Mouse (Mus musculus): ENCODE results near the gene Olfr1386.
"Not testable (repeated sequence)": the region's sequence is repeated elsewhere in the genome, so short reads cannot be mapped to it uniquely, and the experiment has no call there.

Olfr1386 gene

DNA sequence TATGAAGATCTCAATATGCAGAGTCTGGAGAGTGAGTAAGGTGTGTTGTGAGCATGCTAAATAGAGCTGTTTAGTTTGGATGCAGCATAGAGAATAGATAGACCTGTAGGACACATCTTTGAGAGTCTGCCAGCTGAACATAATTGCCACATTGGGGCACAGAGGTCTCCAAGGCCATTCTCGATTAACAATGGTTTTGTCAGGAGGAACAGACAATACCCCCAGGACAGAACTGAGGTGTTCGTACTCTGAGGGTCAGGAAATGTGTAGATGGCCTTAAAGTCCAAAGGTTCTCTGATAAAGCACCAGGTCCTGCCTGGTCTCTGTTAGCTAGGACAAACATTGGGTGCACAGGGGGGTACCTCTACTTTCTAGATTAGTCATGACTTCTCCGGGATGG lies at the start of gene Olfr1386:
TSS of gene Olfr1386 (plus strand) at position 301 of the 400 bp plus-strand sequence.
- DNase-seq (ENCODE audit: low read depth), result not testable (repeated sequence)

DNA sequence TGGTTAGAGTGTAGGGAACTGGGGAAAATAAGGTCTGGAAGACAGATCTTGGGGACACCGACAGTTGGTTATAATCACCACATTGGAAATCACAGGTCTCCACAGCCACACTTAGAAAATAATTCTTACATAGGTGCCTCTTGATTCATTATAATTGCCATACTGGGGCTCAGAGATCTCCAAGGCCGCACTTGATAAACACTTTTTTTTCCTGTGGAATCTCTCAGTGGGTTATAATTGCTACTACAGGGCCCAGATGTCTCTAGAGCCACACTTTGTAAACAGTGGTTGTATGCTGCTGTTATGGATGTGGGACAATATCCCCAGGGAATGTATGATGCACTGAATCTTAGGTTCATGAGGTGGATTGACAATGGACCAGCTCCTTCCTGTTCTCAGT lies 42.1 kb upstream of the Olfr1386 start, which contains the start of gene Olfr1389:
TSS of gene Olfr1389 (plus strand) at position 301 of the 400 bp plus-strand sequence.
- no peak for DNase-seq (ENCODE audit: low read depth)

DNA sequence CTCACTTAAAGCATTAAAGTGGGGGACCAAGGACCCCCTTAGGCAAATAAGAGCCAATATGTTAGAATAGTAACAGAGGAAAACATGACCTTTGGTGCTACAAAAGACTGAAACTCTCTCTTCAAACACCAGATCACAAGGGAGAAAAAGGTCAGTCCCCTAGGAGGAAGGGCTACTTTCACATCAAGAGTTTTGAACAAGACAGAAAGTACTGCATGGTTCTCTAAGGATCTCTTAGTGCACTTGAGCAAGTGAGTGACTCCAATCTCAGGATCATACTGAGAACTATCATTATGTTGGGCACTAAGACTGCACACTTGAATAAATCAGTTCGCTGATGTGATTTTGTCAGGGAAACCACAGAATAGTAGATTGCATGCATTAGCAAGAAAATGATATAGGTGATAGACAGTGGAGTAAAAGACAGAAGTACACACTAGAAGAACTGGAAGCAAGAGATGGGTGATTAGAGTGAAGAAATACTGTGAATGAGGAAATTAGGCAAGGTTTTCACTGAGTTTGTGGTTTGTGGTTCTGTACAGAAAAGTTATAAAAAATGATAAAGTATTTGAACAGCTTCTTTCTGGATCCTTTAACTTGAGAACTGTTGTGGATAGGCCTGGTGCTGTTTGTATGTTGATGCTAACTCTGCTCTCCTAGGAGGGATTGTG lies 39.5 kb upstream of the Olfr1386 start:
- peak; percentile 53 for DNase-seq (ENCODE audit: low read depth)

DNA sequence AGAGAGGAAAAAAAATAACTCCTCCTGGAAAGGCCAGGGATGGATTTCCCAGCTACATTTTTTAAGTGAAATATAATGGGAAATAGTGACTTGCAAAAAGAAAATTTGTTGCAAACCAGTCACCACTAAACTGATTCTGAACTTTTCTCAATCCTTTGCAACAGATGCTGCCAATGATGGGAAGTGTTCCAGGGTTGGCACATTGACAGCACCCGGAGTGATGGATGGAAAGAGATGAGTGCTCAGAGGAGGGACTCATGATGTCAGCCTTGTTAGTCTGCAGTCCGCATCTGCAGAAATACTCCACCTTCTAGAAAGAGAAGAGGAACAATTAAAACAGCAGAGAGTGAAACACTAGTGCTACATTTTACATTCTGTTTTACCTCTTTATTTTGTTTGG lies 35.2 kb upstream of the Olfr1386 start:
- no peak for DNase-seq (ENCODE audit: low read depth)

DNA sequence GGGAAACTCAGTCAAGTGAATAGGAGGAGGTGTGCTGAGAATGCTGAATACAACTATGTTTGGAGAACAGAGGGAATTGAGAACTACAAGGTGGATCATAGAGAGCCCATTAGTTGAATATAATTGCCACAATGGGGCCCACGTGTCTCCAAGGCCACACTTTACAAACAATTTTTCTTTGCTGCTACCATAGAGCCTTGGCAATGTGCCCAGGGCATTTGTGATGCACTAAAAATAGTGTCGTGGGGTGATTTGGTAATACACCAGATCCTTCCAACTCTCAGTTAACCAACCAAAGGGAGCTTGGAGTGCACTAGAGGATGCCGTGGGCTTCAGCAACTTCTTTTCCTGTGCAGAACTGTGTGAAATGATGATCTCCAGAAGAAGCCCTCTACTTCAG lies 28.4 kb upstream of the Olfr1386 start, which contains the start of gene Olfr1388:
TSS of gene Olfr1388 (plus strand) at position 214 of the 400 bp plus-strand sequence.
- peak; percentile 3 for DNase-seq (ENCODE audit: low read depth)

DNA sequence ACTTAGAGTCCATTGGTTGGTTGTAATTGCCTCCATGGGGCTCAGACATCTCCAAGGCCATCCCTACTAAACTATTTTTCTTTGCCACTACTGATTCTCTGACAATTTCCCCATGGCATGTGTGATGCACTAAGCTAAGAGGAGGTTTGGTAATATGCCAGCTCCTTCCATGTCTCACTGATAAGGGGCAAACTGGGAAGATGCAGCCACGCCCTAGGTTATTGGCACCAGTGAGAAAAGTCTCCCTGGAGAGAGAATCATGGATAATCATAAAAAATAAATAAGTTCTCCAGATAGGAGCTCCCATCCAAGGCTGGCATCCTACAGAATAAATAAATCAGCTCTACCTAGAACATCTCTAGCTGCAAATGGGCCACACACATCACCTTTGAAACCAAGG lies 9.8 kb upstream of the Olfr1386 start, which contains the start of gene Olfr1387:
TSS of gene Olfr1387 (plus strand) at position 301 of the 400 bp plus-strand sequence.
- no peak for DNase-seq (ENCODE audit: low read depth)

DNA sequence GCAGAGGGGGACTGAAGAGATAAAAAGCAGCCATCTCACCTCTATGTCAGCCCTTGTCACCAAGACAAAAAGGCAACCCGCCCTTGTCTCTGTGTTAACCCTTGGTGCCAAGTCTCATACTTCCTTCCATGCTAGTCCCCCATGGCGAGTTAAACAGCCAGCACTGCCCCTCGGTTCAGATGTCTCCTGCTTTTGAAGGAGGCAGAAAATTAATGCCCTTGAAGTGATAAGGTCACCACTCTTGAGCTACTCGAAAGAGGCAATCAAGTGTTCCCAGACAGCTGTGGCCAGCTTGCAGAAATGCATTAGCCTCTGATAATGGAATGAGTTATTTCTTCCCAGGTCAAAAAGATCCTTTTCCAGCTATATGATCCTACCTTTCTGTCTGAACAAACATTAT lies 21.1 kb downstream of the Olfr1386 start:
- no peak for DNase-seq (ENCODE audit: low read depth)

DNA sequence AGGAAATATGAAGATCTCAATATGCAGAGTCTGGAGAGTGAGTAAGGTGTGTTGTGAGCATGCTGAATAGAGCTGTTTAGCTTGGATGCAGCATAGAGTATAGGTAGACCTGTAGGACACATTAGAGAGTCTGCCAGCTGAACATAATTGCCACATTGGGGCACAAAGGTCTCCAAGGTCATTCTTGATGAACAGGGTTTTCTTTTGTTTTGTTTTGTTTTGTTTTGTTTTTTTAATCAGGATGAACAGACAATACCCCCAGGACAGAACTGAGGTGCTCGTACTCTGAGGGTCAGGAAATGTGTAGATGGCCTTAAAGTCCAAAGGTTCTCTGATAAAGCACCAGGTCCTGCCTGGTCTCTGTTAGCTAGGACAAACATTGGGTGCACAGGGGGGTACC lies 23.9 kb downstream of the Olfr1386 start, which contains the start of gene Olfr1385:
TSS of gene Olfr1385 (plus strand) at position 301 of the 400 bp plus-strand sequence.
- not testable (repeated sequence) for DNase-seq (ENCODE audit: low read depth)

DNA sequence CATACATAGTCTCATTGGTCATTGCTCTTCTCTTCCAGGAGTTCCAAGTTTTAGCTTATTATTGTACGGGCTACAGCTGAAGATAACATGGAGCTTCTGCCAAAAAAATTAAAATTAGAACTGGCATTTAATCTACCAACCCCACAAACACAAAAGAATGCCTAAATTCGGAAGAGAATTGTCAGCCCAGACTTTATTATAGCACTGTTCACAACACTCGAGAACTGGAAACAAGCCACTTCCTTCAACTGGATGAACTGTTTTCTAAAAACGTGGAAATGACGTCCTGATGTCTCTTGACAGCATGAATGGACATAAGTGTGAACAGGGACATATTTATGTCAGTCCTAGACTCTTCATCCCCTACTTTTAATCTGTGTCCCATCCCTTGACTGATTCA lies 53.2 kb downstream of the Olfr1386 start:
- no peak for DNase-seq (ENCODE audit: low read depth)

DNA sequence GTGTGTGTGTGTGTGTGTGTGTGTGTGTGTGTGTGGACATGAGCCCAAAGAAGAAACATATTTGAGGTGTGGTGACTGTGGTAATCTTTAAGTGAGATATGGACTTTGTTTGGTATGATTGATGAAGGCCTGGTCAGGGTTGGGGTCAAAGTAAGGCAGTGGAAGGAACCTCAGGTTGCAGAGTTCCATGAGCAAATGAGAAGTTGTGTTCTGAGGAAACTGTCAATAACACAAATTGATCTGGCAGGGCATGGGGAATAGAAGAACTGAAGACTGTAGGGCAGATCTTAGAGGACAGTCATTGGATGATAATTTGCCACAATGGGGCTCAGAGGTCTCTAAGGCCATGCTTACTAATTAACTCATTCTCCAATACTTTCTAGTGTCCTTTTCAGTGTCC lies 54.5 kb downstream of the Olfr1386 start, which contains the start of gene Olfr1383:
TSS of gene Olfr1383 (plus strand) at position 301 of the 400 bp plus-strand sequence.
- no peak for DNase-seq (ENCODE audit: low read depth)

All from 416B (cell line).